Mouse (Mus musculus): ENCODE measurements around the gene Saysd1.

Gene Saysd1

DNA sequence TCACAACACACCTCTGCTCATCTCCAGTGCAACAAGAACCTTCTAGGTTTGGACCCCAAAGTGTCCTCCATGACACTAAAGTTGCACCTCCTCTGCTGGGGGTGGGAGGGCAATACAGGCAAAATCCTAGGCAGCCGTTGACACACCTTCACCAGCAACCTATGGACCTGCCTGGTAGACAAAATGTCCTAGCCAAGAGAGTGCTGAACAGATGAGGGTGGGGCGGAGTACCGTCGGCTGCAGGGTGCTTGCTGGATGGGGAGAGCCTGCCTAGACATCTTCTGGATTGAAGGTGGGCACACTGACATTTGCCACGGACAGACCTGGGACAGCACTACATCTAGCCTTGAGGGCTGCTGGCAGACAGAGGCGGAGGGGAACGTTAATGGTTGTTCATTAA is 26.1 kb upstream of the Saysd1 start:
- DNase-seq (ENCODE audit: low spot score) = no peak

DNA sequence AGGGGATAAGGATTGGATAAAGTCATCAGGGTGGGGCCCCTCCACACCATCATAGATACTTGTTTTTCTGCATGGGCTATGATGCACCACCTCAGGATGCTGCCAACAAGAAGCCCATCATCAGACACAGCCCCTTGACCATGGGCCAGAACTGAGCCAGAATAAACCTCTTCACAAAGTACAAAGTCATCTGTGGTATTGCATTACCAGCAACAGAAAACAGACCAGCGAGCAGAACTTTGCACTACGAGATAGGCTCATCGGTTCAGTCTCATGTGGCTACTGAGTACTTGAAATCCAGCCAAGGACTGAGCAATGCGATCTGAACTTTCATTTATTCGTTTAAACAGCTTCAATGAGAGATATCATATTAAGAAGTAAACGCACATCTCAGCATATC is 24.4 kb upstream of the Saysd1 start:
- DNase-seq (ENCODE audit: low spot score) = no peak

DNA sequence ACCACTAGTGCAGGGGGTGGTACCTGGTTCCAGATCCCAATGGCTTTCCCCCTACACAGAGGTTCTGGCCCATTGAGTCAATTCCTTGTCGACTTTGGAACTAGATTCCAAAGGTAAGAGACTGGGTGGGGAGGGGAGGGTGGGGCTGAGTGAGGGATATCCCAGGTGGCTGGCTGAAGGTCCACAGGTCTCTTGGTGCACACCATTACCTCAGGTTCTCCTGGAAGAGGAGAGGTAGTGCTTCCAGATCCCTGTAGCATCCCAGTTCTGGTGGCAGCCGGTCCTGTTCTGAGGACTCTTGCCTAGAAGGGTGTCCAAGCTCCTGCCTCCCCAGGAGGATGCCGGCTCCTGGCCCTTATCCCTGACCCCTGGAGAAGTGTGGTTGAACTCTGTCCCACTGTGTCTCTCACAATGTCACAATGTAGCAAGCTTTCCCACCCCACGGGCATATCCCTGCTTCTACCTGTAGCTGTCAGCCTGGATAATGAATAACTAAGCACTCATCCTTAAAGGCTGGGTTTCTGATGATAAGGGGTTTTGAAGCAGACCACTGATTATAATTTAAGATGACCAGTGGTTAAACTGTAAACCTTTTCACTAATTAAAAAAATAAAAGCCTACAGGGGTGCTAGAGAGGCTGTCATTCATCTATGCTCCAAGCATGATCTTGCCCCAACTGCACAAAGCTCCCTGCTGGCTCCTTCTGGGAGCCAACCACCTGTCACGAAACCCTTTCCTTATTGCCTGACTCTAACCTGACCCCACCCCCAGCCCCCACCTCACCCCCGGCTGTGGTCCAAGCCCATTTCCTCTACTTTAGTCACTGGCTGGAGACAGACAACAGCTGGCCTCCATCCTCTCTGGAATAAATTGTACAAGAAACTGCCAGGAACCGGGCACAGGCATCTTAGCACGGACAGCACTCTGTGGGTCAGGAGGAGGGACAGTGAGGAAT is 20.7 kb upstream of the Saysd1 start:
- DNase-seq (ENCODE audit: low spot score) = no peak

DNA sequence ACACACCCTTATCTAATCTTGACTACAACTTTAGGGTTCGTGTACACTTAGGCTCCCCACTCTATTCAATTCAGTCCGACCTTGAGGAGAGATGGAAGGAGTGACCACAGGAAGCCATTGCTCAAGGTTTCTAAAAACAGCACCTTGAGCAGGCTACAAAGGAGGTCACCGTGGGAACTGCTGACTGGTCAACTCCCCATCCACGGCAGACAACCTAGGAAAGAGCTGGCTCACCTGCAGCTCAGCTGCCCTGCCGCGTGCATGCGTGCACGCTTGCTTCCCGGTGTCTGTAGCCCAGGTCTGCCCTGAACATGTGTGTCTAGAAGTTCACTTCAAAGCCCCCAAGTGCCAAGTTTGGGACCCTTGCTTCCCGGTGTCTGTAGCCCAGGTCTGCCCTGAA is 19.3 kb upstream of the Saysd1 start:
- DNase-seq (ENCODE audit: low spot score) = no peak

DNA sequence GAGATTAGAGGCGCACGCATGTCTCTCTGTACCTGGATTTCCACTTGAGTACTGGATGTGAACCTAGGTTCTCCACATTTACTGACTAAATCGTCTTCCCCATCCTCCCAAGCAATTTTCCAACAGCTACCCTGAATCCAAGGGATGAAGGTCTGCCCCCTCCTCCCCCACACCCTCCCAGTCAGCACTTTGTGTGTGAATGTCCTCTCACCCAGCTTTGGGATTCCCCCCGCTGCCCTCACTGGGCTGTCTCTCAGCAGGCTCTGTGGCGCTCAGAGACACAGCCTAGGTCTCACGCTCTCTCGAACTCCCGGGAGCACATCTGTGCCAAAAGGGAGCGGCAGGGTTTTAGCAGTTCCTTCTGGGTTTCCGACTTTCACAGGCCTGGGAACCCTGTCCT is 17.4 kb upstream of the Saysd1 start:
- DNase-seq (ENCODE audit: low spot score) = no peak

DNA sequence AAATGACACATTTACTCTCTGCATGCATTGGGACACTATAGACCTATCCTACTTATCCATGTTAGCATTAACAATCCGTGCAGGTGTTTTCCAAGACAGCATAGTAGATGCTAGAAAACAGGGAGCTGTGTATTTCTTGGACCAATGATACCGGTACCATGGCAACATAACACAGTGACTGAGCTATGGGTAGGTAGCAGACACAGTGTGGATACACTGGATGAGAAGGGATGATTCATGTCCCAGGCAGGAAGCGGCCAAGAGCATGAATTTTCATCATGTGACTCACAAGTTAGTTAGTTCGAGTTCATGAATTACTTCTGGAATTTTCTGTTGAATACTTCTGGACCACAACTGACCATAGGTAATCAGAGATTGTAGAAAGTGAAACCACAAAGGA is 16.6 kb upstream of the Saysd1 start:
- DNase-seq (ENCODE audit: low spot score) = no peak

DNA sequence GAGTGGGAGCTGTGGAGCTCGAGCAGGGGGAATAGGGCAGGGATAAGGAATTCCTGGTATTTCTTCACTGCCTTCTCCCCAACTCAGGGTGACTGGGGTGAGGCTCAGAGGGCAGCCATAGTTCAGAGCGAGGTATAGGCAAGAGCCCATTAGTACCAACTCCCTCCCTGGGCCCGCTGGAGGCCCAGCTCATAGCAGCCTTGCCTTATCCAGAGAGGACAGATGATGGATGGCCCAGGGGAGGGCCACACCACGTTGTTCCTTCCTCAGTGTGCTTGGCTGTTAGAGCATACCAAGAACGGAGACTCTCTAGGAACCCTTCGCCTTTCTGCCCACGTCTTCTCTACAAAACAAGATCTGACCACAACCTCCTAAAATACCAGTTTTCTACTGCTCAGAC is 15.9 kb upstream of the Saysd1 start:
- peak; percentile 30 for DNase-seq (ENCODE audit: low spot score)

DNA sequence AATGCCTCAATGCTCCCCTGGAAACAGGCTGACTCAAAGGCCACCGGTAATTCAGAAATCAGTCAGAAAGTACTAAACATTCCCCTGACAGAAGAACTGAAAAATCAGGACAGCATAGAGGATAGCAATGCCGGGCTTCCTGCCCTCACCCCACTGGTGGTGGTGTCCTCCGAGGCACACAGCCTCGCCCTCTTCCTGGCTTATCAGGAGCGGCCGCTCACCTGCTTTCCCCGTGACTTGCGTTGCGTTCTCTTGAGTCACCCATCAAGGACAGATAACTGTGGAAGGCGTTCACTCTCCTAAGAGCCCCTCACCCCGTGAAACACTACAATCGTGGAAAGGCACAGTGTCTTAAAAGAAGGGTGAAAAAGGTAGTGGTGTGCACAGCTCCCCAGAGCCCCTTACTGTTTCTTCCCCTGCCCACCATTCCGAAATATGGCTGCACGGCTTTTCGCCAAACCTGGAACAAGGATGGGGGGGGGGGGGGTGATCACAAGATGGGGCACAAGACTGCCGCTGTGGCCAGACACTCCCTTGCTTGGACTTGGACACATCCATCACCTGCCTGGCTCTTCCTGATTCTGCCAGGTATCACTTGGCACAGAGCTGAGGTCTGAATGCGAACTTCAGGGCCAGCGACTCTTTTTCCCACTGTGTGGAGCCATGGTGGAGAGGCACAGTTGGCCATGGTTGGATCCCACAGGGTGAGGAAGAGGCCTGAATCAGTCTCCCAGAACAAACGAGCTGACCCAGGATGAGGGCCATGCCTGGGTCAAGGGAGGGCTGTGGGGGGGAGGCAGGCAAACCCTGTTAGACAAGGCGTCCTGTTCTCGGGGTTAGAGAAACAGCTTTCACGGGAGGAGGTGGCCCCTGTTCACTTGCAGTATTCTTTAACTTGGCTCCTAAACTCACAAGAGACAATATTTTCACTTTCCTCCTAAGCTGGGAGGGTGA is 11.1 kb upstream of the Saysd1 start:
- no peak for DNase-seq (ENCODE audit: low spot score)

DNA sequence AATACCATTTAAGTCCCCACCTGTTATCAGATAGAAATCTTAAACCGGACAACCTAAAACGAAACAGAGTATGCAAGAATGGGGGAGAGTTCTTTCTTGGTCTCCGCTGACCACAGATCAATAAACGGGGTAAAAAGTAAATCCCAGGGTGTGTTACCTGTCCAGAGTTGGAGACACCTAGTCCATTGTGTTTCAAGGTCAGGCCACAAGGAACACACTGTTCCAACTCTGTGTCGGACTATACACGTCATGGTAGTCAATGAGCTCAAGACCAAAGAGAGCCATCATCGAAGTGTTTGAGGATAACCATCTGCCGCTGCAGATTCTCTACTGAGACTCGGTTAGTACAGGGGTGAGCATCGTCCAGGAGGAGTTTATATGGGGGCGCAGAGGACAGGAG is 10.2 kb upstream of the Saysd1 start:
- DNase-seq (ENCODE audit: low spot score) = no peak

DNA sequence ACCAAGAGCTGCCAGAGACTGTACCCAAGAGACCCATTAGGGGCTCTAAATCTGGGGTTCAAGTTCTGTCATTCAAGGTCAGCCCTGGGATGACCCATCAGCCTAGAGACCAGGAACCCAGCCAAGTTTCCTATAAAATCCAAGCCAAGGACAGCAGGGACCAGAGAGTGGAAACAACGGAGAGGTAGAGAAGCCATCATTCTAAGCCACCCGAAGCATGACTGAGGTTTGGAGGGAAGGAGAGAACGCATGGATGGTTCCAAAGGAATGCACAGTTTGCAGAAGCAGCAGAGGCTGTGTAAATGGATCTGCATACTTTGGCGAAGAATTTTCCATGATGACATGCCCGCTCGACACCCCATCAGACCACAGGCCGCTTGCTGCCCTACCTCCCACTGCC is 9.5 kb upstream of the Saysd1 start:
- no peak for DNase-seq (ENCODE audit: low spot score)

DNA sequence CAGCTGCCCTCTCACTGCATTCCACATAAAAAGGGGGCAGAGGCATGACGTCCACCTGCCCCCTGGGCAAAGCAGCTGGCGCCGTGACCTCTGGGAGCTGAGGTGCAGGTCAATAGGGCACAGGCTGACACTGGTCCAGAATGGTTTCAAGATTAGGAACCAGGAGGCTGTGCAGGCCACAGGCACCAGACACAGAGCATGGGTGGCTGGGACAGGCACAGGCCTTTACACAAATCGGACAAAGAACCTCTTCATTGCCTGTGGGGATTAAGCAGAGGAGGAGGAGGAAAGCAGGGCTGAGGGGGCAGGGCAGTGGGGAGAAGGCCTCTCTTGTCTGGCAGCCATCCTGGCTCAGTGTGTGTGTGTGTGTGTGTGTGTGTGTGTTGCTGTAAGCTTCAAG is 5.8 kb upstream of the Saysd1 start:
- peak; percentile 46 for DNase-seq (ENCODE audit: low spot score)

DNA sequence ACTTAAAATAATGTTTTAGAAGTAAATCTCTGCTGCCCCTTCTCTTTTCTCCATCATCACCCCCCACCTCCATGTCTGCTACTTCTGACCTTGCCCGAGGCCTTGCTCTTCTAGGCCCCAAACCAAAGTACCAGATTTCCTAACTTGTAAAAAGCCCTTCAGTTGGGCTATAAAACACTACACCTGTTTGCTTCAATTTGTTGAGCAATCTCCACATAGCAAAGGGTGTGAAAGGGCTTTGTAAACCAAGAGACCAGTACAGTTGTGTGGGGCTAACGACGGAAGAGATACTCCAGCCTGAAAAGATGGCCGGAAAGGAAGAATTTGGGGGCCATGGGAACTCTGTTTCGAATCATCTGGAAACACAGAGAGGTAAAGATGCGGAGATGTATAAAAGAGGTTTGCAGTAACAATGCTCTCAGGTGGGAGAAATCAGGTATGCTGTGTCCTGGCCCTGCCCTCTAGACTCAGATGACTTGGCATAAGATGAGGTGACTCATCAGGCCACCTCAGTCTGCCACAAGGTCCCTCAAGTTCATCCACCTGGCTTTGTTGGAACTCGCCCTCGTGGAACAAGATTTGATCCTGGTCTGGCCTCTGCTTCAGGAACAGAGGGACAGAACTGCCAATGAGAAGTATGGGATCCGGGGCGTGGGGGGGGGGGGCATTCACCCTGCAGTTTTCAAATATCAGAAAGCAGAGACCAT is 3.2 kb downstream of the Saysd1 start:
- DNase-seq (ENCODE audit: low spot score) = no peak

DNA sequence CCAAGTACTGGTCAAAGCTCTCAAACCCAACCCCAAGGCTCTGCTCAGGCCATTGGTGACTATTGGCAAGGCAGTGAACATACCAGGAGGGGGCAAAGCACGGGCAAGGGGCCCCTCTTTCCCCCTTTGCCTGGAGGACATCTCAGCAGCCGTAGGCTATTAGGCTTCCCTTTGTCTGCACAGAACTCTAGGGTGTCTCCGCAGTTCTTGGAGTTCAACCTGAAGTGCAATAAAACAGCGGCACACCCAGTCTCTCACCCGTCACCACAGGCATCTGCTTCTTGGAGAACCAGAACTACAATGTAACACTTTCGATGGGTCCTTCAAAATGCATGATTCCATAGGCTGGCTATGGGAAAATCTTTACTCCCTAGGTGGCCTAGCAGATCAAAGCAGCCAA is 10.2 kb downstream of the Saysd1 start:
- no peak for DNase-seq (ENCODE audit: low spot score)

DNA sequence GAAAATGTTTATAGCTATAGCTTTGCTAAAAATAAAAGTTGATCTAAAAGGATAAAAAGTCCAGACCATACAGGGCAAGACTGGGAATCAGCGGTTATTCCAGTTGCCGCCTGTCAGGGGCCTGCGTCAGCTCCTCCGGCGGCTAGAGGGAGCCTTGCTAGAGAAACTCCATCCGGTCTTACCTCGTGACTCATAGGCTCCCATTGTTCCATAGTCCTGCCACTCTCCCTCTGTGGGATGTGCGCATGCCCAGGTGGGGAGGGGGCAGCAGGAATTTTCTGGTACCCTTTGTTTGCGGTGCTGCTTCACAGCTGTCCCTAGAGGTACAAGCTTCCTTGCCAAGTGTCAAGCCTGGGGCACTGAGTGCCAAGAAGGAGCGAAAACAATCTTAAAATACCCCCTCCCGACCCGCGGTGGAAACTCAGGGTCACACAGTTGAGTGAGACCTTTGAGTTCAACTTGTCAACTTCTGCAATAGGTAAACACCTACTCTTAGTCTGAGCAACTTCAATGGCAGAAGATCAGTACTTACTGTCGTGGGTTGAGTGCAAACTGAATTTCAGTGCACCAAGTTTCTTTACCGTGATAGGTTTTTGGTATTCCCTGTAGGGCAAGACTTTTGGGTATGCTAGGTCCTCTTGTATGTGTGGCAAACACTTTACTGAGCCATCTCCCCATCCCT is 10.8 kb downstream of the Saysd1 start:
- DNase-seq (ENCODE audit: low spot score) = no peak

DNA sequence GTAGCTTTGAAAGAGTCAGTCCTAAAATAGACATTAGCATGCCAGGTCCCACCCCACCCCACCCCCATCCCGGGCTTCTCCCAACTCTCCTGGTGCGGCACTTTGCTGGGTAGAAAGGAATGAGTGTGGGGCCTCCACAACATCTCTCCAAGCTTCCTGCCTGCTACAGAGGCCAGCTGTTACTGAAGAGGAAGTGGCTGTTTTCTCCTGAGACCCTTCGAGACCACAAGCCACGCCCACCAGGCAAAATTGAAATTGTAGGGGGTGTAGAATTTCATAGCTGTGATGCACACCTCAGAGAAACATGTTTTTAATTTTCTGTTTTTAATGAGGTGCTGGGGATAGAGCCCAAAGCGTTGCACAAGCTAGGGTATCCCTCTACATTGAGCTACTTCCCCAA is 17.5 kb downstream of the Saysd1 start:
- DNase-seq (ENCODE audit: low spot score) = no peak

DNA sequence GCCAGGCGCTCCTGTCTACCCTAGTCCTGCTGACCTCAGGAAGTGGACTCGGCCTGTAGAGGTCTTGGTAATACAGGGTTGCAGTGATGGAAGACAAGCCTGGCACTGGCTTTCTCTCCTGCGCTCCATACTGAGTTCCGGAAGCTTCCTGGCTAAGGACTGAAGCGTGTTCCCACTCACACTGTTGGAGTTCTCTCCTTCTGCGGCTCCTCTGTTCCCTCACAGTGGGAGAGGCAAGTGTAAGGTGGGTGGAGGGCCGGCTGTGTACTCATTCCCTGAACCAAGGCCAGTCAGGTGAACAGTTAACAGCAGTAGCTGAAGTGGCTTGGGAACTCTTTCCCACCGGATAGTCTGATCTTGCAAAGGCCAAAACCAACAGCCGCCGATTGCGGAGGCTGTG is 18.3 kb downstream of the Saysd1 start:
- DNase-seq (ENCODE audit: low spot score) = no peak

DNA sequence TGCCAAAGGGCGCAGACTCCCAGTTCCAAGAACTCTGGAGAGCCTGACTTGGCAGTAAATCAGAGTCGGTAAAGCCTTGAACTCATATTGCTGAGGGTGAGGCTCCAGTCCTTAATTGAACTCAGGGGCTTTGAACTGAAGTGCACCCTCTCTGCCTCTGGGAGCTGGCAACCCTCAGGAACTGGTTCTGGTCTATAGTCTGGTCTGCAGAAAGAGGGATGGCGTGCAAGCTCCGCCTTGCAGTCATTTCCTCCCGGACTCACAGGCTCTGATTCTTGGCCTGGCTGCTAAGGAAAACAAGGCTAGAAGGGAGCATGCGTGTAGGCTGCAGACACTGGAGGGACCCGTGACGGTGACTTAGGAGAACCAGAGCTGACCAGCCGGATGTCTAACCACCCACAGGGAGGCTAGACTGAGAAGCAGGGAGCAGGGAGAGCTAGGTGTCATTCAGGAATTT is 22.2 kb downstream of the Saysd1 start:
- peak; percentile 37 for DNase-seq (ENCODE audit: low spot score)

DNA sequence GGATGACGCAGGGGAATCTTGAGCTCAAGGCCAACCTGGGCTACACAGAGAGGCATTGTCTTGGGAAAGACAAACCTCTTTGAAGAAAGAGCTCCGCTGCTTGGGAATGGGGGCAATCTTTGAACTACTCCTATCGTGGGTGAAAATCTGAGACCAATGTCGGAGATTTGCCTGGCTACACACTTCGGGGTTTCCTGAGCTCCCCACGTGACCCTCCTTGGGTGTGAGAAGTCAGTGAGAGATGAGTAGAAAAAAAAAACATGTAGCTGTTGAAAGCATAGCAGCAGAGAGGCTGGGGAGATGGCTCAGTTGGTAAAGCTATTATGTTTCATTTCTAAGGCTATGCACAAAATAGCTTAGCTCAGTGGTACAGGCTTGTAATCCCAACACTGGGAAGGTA is 23.4 kb downstream of the Saysd1 start:
- no peak for DNase-seq (ENCODE audit: low spot score)

DNA sequence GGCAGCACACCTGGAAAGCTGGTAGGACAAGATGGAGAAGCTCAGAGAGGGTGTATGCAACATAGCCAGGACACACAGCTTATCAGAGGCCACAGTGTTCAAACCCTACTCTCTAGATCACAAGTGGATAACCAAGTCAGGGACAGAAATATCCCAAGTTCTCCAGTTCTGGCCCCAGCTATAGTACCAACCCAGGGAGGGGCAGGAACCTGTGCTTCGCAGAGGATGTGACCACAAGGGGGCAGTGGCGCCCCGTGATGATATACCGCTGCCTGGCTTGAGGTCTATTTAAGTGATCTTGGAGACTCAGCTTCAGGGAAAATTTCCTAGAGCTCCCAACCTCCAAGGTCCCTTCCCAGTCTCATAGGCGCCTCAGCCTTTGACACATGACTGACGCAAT is 24.4 kb downstream of the Saysd1 start:
- peak; percentile 91 for DNase-seq (ENCODE audit: low spot score)

DNA sequence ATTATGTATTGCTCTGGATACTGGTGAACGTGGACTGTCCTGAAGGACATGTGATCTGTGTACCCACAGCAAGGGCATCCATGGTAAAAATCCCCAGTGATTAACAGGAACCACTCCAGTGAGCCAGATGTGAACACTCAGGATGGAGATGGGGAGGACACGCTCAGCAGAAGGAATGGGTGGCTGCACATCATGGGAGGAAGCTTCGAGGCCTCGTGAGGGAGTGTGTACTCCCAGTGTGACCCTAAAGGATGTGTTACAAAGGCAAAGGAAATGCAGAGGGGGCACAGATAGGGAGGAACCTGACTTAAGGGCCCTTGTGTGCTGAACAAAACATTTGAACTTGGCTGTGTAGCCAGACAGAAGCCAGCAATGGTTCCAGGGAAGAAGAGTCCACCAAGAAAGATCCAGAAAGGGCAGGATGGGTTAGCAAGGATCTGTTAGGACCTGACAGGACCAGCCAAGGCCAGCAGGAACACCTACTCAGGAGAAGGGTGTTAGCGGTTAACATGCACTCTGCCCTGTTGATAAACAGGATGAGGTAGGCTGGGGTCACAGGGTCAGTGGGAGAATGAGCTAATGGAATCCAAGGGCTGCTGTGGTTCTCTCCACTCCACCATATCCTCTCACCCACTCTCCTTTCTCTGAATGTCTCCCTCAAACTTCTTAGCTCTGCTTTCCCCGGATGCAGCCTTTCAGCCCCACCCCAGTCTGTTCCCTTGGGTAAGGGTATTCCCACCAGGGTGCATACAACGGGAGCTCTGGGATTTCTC is 25.0 kb downstream of the Saysd1 start:
- no peak for DNase-seq (ENCODE audit: low spot score)

DNA sequence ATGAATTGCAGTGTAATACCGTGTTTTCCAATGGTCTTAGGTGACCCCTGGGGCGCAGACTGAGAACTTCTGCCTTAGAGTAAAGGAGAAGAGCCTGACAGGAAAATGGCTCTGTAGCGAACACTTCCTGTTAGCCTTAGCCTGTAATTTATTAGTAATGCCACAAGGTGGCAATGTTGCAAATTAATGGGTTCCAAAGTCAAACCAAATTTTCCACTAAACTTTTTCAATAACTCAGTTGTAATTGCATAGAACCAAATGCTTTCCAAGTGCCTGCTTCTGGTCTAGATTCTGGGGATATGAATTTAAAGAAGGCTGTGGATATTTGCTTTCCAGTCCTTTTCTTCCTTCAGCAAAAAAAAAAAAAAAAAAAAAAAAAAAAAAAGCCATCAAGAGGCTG is 26.1 kb downstream of the Saysd1 start:
- peak; percentile 36 for DNase-seq (ENCODE audit: low spot score)
